Mouse (Mus musculus) lung, postnatal 36 days (tissue): ENCODE results near the gene Mdc1.

Experiments used
- DNase-seq: peaks from one replicate; pipeline ENCODE4 v3.0.0; 2022; ENCODE audit warnings: mixed read lengths

The Mdc1 gene

DNA sequence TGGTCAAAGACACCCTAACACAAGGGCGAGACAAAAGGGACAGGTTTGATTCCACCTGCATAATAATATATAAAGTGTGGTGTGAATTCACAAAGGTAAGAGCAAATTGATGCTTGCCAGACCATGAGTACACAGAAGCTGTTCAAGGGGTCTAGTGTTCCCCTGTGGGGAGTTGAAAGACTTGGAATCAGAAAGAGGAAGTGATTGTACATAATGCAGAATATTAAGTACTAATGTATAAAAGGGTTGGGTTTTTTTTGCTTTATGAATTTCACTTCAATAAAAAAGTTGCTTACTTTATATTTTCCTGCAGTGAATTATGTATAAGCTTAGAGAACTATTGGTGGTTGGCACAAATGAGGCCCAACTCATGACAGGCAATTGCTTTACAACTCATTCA is 18.1 kb downstream of the Mdc1 start:
- DNase-seq = no peak

DNA sequence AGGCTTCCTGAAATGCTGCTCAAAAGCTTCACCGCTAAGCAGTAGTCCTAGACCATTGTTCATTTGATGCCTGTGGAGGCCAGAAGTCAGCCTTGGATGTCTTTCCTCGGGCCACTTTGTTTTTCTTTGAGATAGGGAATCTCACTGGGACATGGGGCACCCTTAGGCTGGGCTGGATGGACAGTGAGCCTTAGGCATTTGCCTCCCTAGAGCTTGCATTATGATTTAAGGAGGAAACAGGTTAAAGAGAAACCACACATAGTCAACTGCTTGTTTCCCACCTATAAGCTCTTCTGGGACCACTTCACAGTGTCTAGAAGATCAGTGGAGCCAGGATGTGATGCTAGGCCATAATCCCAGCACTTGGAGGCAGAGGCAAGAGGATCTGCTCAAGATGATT is 18.5 kb downstream of the Mdc1 start:
- DNase-seq = no peak

DNA sequence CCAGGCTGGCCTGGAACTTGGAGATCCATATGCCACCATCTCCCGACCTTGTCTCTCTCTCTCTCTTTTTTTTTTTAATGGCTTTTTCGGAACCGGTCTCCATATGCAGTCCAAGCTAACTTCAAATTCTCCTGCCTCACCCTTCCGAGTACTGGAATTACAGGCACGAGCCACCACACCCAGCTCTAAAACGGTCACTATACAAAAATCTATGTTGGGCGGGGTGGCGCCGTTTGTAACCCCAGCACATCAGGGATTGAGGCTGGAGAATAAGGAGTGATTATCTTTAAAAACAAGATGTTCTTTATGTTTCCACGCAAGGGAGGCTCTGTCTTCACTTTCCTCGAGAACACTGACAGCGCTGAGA is 19.5 kb downstream of the Mdc1 start:
- no peak for DNase-seq

DNA sequence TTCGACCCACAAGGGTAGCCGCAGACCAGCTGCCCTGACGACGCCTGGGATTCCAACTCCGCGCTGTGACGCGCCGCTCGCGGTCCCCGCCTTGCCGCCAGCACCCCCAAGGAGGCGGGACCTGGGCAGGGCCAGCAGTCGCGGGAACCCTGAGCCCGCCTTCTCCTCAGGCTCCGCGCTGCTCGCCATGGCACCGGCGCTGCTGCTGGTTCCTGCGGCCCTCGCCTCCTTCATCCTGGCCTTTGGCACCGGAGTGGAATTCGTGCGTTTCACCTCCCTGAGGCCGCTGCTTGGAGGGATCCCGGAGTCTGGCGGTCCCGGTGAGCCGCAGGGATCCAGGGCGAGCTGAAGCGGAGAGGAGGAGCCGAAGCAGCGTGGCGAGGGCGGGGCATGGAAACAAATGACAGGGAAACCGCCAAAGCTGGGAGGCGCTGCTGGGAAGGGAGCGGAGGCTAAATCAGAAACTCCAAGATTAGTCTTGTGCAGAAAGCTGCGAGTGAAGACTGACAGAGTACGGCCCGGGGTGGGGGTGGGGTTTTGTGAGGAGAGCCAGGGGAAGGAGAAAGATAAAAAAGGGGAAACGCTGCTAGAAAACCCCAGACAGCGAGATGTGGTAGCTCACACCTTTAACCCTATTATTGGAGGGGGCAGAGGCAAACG is 20.0 kb downstream of the Mdc1 start, which contains the start of gene Nrm:
Gene Nrm, plus strand, starts transcription at position 121 of the 660 bp plus-strand sequence.
- peak; percentile 95 for DNase-seq

DNA sequence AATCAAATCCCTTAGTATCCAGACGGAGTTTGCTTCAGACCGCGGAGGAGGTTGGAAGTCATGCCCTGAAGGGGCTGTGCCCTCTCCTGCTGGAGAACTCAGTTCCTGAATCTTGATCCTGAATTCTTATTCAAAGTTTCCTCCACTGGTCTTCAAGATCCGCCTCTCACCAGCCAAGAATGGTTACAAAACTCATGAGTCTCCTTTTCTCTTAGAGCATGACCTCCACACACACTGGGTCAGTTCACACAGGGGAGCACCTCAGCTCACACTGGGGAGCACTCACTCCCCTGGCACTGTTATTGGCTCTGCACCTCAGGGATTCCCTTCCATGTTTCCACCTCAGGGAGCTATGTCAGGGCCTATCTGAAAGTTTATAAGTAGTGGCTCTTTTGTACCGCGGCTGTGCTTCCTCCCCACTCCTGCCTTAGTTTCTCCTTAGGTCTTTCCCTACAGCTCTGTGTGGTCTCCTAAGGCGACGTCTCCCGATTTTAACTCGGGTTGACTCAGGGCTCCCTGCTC is 23.6 kb downstream of the Mdc1 start:
- no peak for DNase-seq

DNA sequence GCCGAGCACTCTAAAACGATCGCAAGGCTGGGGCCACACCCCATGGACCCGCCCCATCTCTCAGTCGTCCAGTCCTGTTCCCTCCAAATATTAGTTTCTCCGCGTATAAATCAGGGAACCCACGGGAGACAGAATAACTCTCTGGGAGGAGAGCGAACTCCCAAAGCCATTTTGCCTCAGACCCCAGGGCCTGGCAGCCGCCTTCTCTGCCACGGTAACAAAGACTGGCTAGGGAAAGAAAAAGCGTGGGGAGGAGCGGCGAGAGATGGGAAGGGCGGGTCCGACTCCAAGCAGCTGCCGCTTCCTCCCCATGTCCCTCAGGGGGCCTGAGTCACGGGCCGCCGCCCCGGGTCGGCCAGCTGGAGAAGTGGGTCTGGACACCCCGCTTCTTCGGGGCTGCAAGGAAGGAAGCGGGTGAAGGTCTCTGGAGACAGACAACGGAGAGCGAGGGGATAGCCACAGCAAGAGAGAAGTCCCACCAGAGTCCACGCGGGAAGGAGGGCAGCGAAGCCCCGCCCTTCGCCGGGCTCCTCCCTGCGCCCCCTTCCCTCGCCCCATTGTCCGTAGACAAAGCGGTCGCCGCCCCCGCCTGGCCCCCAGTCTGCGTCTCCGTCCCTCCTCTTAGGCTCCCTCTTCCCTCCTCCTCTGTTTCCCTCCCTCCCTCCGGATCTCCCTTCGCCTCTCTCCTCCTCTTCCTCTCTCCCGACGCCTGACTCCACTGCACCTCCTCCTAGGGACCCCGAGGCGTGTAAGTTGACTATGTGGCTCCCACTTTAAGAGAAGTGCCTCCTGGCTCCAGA is 24.4 kb downstream of the Mdc1 start, which contains the start of gene Ppp1r18:
Gene Ppp1r18, plus strand, starts transcription at position 113 of the 800 bp plus-strand sequence.
- peak; percentile 77 for DNase-seq

DNA sequence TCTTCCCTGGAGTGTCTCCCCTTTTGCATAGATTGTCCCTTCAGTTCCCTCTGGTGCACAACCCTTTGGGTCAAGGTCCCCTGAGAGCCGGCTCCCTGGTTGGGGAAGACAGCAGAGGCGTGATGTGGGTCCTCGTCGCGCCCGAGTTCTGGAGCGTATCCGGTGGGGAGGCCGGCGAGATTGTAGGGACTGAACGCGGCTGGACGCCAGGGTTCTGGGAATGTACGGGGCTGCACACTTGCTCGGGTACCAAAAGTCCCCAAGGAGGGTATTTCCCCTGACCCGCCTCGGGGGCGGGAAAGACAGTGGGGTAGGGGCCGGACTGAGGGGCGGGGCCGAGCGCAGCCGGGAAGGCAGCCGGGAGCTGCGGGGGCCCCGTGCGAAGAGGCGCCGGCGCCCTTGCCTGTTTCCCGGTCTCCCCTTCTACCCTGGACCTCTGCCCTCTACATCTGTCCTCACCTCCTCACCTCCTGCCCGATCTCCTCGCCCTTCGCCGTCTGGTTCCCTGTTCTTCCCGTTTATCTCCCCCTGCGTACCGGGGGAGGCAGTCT is 25.0 kb downstream of the Mdc1 start:
- peak; percentile 73 for DNase-seq

DNA sequence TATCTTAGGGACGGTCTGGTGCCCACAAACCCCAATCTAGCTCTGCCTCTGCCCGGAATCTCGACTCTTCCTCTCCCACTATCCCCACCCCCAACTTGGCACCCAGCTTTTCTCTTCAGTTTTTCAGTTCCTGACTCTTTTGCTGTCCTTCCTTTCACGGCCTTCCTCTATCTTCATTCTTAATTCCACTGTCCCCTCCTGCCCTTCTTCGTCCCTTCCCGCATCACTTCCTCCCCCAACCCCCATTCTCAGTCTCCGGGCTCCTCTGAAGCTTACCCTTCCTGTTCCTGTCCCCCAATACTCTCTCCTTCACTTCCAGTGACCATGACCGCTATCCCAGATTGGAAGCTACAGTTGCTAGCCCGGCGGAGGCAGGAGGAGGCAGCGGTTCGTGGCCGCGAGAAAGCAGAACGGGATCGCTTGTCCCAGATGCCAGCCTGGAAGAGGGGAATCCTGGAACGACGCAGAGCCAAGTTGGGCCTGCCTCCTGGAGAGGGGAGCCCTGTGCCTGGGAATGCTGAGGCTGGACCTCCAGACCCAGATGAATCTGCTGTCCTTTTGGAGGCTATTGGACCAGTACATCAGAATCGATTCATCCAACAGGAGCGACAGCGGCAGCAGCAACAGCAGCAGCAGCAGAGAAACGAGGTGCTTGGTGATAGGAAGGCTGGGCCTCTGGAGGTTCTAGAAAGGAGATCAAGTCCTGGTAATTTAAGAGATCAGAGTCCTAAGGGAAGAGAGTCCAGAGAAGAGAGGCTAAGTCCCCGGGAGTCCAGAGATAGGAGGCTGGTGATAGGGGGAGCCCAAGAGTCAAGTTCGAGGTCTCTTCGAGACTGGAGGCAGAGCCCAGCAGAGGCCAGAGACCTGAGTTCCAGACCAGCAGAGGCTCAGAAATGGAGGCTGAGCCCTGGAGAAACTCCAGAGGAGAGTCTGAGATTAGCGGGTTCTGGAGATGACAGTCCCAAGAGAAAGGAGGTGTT is 25.9 kb downstream of the Mdc1 start:
- peak; percentile 82 for DNase-seq

DNA sequence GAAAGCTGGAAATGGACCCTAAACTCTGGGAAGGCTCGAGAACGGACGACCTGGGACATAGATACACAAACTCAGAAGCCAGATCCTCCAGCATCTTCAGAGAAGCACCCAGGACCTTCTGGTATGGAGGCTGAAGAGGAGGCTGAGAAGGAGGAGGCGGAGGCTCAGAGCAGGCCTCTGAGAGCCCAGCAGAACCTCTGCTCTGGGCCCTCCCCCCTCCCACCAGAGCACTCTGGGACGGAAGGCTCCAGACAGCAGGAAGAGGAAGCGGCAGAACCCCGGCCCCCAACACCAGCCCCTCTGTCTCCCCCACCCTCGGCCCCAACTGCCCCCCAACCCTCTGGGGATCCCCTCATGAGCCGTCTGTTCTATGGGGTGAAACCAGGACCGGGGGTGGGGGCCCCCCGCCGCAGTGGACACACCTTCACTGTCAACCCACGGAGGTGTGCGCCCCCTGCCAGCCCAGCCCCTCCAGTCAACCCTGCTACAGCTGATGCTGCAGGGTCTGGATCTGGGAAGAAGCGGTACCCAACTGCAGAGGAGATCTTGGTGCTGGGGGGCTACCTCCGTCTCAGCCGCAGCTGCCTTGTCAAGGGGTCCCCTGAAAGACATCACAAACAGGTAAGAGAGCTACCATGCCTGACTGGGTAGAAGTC is 27.0 kb downstream of the Mdc1 start:
- DNase-seq = peak; percentile 68

DNA sequence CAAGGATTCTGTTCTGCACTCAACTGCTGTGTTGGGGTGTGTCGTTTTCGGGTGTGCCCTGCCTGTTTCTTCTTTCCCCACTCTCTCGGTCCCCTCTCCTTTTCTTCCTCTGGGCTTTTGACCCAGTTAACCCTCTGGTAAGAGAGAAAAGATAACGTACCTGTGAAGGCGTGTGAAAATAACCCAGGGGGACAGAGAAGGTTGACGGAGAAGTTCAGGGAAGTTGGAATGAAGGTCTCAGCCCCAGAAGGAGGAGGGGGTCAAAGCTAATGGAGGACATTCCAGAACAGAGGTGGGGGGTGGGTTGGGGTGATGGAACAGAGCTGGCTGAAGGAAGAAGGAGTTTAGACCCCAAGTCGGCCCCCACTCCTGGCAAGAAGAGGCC is 27.6 kb downstream of the Mdc1 start:
- no peak for DNase-seq

DNA sequence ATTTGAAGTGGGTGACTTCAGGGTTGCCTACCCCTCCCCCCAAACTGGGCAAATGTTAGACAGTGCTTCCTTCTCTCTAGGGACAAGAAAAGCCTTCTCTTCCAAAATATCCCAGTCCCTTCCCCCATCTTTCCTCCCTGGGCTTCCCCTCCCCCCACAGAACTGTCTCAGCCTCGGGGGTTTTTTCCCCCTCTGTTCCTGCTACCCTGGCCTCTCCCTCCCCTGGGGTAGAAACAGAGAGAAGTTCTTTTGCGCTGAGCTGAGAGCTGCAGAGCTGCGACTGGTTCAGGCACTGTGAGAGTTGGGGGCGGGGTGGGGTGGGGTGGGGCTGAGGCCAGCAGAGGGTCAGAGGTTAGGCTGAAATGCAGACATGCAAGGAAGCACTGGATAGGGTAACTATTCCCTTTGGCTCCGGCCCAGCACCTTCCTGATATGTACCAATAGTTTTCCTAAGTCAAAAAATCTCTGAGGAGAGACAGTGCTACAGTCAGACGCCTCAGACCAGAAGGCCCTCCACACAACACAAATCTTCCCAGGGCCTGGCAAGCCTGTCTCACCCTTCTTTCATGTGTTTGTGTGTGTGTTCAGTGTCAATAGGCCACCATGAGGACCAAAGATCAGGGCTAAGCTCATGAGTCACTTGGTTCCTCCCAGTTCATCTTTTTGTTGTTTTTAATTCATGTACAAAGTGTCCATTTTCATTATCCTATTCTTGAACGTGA is 28.2 kb downstream of the Mdc1 start:
- peak; percentile 73 for DNase-seq

DNA sequence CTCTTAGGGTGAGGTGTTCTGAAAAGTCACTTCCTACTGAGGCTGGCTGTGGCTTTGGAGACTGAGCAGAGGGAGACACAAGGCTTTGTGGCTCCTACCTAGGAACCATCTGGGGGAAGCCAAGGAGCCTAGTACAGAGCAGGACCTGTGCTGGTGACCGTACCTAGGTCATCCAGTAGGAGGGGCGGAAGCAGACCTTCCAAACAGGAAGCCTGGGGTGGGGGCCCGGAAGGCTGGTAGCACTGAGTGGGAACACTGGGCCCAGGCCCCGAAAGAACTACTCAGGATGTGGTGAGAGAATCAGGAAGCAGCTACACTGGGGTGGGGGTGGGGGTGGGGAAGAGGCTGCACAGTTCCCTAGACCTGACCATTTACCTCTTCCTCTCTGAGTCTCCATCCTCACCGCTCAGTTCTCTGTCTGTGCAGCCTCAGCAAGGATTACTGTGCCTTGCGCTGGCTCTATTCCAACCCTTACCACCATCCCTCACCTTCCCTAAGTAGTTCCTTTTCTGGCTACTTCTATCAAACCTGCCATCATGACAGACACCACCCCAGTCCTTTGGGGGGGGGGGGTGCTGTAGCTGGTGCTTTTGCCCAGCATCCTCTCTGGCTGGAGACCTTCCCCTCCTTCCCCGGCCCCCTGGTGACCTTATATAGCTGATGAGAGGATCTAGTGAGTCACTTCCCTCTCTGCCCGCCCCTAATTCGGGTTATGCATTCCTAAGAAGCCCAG is 29.0 kb downstream of the Mdc1 start:
- peak; percentile 91 for DNase-seq

DNA sequence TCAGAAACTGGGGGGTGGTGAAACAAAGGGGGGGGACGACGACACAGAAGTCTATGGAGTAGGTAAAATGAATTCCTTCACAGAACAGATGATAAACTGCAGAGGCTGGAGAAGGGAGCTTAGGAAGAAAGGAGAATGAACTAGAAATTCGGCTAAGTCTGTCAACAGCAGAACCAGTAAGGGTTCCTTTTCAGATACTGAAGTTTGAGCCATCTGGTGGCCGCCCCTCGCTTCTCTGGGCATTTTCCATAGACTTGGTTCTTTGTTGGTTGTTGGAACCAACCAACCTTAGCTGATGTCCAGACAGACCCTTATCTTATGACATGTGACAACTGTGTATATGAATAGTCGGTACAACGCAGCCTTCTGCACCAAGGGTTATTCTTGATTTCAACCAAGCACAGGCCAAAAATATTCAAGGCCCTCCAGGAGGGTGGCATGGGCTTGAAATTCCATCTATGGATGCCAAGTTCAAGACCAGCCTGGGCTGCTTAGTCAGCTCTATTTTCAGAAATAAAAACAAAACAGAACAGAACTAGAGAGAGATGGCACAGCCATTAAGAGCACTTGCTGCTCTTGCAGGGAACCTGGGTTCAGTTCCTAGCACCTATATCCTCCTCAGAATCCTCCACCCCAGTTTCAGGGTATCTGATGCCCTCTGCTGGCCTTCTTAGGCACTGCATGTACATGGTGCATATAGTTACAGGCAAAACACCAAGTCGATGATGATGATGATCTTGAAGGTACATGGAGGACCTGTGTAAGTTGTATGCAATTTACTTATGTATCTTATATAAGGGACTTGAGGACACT is 29.8 kb downstream of the Mdc1 start:
- DNase-seq = peak; percentile 59

DNA sequence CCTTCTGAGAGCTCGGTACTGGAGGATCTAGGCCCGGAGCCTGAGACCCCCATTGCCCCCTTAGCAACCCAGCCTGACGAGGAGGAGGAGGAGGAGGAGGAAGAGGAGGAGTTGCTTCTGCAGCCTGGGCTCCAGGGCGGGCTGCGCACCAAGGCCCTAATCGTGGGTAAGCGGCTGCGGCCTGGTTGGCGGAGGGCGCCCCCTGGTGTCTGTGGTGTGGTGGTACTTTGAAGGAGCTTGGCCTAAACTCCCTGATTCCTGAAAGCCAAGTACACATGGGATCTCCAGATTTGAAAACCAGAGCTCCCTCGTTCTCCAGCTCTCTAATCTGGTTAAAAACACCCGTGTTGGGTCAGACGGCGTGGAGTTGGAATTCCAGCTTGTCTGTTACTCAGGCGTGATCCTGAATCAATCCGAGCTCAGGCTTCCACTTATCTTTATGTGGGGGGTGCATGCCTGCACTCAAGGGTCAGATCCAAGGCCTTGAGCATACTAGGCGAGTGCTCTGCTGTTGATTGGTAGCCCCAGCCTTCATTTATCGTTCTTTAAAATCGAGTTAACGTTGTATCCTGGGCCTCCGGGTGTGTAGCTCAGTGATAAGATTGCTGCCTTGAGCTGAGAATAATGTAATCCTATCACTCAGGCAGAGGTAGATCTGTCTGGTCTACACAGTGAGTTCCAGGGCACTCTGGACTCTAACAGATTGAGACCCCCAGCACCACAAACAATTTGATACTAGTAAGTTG is 32.6 kb downstream of the Mdc1 start:
- peak; percentile 90 for DNase-seq

DNA sequence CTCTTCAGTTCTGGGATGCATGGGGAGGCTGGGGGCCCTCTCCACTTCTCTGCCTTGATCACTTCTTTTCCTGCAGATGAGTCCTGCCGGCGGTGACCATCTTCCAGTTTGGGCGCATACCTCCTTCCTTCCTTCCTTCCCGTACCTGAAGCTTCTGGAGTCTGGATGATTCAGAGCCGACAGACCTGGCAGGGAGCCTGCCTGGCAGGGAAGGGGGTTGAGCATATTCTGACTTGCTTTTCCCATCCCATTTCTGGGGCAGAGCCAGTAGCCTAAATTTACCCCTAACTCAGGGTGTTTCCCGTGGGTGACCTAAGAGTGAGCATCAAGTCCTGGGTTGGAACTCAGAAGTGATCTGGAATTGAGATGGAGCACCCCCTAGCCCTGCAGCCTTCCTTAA is 33.4 kb downstream of the Mdc1 start:
- DNase-seq = no peak

DNA sequence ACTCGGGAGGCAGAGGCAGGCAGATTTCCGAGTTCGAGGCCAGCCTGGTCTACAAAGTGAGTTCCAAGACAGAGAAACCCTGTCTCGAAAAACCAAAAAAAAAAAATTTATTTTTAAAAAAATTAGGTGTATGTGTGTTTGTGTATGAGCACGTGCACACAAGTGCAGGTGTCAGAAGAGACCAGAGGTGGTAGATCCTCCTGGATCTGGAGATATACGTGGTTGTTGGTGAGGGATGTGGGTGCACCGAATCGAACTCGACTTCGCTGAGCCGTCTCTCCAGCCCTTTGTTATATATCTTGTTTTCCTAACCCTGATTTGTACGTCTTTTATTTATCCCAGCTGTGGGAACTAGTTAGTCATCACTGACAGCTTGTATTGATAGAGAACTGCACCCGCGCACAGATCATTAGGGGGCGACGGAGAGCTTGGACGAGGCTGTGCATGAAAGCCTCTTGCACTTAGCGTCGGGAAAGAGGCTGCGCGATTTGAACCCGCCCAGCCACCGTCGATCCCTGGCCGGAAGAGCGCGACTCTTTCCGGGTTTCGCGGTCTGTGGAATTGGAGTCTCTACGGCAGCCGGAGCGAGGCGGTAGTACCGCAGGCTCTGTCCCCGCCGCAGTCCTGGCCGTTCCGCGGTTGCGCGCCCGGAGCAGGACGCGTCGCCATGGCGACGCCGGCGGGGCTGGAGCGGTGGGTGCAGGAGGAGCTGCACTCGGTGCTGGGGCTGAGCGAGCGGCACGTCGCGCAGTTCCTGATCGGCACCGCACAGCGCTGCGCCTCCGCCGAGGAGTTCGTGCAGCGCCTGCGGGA is 38.1 kb downstream of the Mdc1 start, which contains the start of gene Dhx16:
Gene Dhx16, plus strand, starts transcription at position 575 of the 813 bp plus-strand sequence.
- DNase-seq = peak; percentile 98

DNA sequence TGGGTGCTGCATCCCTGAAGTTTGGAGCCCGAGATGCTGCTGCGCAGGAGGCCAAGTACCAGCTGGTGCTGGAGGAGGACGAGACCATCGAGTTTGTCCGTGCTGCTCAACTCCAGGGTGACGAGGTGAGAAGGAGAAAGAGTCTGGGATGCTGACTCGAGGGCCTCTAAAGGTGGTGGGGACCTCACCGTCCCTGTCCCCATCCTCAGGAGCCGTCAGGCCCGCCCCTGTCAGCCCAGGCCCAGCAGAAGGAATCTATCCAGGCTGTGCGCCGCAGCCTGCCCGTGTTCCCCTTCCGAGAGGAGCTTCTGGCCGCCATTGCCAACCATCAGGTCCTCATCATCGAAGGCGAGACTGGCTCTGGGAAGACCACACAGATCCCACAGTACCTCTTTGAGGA is 41.6 kb downstream of the Mdc1 start:
- DNase-seq = no peak

DNA sequence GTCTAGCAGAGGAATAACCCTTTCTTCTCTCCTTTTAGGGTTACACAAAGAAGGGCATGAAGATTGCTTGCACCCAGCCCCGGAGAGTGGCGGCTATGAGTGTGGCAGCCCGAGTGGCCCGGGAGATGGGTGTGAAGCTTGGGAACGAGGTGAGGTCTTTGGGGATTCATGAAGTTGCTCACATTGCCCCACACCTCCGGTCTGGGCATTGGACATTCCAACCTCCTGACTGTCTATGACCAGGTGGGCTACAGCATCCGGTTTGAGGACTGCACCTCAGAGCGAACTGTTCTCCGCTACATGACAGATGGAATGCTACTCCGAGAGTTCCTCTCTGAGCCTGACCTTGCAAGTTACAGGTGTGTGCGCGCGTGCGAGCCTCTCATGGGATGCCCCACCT is 42.5 kb downstream of the Mdc1 start:
- no peak for DNase-seq
